Mouse (Mus musculus) hindbrain, embryonic 10.5 days (tissue): ENCODE measurements around the gene Inafm1. TPM values are rescaled to one million over a fixed set of nuclear protein-coding genes. Genes with fewer than 3 reads are reported as not detected.
"Not testable (repeated sequence)": the region's sequence is repeated elsewhere in the genome, so short reads cannot be mapped to it uniquely, and the experiment has no call there.

Source experiments
- DNase-seq: peaks from one replicate; pipeline ENCODE4 v3.0.0-alpha.2; 2017; ENCODE audit warnings: low spot score
- H3K27ac ChIP-seq: fragments of 300-500 bp; sonication (generic); 2 replicates; pipeline ENCODE4 v1.5.1; 2016; ENCODE audit warnings: mild to moderate bottlenecking, moderate library complexity
- H3K27me3 ChIP-seq: fragments of 300-500 bp; sonication (generic); 2 replicates; pipeline ENCODE4 v1.6.1; 2016; ENCODE audit warnings: mild to moderate bottlenecking; ENCODE audit not compliant: poor library complexity, insufficient read depth, severe bottlenecking
- H3K36me3 ChIP-seq: fragments of 300-500 bp; sonication (generic); 2 replicates; pipeline ENCODE4 v1.6.1; 2016; ENCODE audit warnings: mild to moderate bottlenecking, moderate library complexity
- H3K4me1 ChIP-seq: fragments of 300-500 bp; sonication (generic); replicated peaks from 2 replicates; pipeline ENCODE4 v1.6.1; 2016; ENCODE audit warnings: mild to moderate bottlenecking
- H3K4me3 ChIP-seq: fragments of 300-500 bp; sonication (generic); 2 replicates; pipeline ENCODE4 v1.5.1; 2016; ENCODE audit warnings: mild to moderate bottlenecking, moderate library complexity
- H3K9me3 ChIP-seq: fragments of 300-500 bp; sonication (generic); 2 replicates; pipeline ENCODE4 v1.6.1; 2016; ENCODE audit warnings: mild to moderate bottlenecking, moderate library complexity
- WGBS: fragments of 180-500 bp; shearing (Covaris S2); methylation state at CpG from one replicate; pipeline ENCODE4 v1.1.7; 2016; 5-methylcytosine and 5-hydroxymethylcytosine counted together
- polyA plus RNA-seq: library from polyadenylated mRNA; unstranded; fragments of >200 nt; fragmentation: Nextera tagmentation; extraction: Ambion mirVana; gene quantifications from 2 replicates; pipeline ENCODE4 v1.2.1, GENCODE M21; 2016

Gene Inafm1
- polyA plus RNA-seq, 1 experiment from 2014 or later, result 13.0 TPM

DNA sequence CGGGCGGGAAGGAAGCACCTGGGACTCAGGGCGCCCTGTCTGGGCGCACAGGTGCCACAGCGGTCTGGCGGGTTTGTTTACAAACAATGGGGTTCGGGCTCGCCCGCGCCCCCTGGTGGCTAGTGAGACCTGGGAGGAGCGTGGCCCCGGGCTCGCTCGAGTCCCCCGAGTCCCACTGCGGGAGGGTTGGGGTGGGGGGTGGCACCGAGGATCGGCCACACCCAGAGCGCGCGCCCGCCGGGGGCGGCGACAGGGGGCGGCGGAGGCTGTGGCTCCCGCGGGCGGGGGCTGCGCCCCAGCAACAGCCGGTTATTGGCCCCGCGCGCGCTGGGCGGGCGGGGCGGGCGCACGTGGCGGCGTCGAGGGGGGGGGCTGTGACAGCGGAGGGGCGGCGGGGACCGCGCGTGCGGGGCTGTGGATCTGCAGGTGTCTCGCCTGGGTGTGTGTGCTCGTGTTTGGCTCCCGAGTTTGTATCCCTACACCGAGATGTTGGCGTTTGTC lies 36.7 kb upstream of the Inafm1 start:
- H3K27ac ChIP-seq, result peak overlapping the region; percentile 100
- H3K4me3 ChIP-seq, result peak overlapping the region; percentile 95
- WGBS, result under 1% methylated on average over 55 of the region's 56 CpGs
- no peaks in the 10 kb centered on the region for H3K27me3 ChIP-seq
- peaks cover 65% of the 10 kb centered on the region for H3K4me1 ChIP-seq
- no peaks in the 10 kb centered on the region for H3K36me3 ChIP-seq
- DNase-seq, result peak; percentile 77
- H3K9me3 ChIP-seq, result no peaks in the 10 kb centered on the region

DNA sequence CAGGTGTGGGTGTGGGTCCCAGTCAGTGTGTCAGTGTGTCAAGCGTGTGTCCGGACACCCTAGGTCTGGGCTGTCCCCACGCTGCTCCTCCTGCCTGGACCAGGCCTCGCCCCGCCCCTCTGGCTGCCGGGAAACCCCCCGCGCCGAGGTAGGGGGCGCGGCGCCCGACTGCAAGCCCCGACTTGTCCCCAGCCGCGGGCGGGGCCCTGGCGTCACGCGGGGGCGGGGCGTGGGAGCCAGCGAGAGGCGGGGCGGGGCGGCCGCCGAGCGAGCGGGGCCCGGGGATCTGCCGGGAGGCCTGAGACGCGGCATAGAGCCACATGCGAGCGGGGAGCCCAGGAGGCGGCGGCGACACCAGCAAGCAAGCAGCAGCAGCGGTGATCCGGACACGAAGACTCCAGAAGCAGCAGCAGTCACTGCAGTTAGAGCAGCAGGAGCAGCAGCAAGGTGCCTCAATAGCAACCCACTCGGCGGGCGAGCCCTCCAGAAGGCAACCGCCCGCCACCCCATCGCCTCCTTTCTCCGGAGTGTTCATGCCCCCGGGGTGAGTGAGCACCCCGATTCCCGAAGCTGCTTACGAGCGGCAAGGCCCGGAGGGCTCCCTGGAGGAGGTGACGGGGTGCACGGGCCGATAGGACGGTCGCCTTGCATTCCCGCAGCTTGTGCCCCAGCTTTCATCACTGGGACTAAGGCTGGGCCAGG lies 36.1 kb upstream of the Inafm1 start:
- Histone ChIP-seq H3K4me3 (peak overlapping the region; percentile 95), H3K27ac (peak overlapping the region; percentile 100), H3K4me1 (peaks cover 61% of the 10 kb centered on the region), H3K27me3 (no peaks in the 10 kb centered on the region), H3K9me3 (no peaks in the 10 kb centered on the region), H3K36me3 (no peaks in the 10 kb centered on the region)
- WGBS, result 1% methylated on average over 61 of the region's 61 CpGs
- peak; percentile 71 for DNase-seq

DNA sequence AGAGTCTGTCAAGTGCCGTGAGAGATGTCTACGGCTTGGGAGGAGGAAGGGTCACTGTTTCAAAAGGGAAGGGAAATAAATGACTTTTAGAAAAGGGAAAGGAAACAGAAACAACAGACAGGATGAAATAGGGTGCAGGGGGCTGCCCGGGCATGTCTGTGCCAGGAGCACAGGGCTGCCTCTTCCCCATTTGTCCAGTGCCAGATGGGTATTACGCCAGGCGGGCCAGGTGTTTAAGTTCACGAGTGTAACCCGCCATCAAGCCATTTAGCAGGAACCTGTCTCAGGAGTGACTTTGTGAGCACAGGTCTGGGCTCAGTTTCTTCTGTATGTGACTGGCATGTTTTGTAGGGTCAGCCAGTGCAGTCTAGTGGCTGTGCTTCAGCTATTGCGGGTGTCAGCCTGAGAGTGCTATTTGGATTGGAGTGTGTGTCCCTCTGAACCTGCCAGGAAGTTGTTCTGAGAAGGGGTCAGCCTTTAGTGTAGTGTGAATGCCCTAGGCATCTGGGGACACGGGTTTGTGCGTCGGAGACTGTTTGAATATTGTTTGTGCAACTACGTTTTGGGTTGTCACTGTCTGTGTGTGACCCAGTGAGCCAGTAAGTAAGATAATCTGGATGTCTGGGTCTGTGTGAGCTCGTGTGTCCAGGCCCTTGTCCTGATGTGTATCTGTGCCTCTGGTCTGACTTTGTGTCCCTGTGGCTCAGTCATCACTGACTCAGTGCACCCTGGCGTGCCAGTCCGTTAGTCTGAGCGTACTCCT lies 35.3 kb upstream of the Inafm1 start:
- peak overlapping the region; percentile 100 for H3K27ac ChIP-seq
- DNase-seq, result no peak
- no peaks in the 10 kb centered on the region for H3K27me3 ChIP-seq
- 42% methylated on average over 16 of the region's 16 CpGs for WGBS
- H3K4me1 ChIP-seq, result peaks cover 54% of the 10 kb centered on the region
- H3K9me3 ChIP-seq, result no peaks in the 10 kb centered on the region
- H3K4me3 ChIP-seq, result peak overlapping the region; percentile 95
- H3K36me3 ChIP-seq, result no peaks in the 10 kb centered on the region

DNA sequence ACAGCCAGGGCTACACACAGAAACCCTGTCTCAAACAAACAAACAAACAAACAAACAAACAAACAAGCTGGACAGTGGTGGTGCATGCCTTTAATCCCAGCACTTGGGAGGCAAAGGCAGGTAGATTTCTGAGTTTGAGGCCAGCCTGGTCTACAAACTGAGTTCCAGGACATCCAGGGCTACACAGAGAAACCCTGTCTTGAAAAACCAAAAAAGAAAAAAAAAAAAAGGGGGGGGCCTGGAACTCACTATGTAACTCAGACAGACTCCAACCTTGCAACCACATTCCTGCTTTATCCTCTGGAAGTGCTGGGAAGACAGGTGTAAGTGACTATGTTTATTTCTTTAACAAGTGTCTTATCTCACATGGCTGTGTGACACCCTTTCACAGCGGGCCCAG lies 34.7 kb upstream of the Inafm1 start, which contains the start of gene Bbc3:
Gene Bbc3, plus strand, starts transcription at position 301 of the 400 bp plus-strand sequence.
- Histone ChIP-seq H3K4me1 (peaks cover 48% of the 10 kb centered on the region), H3K4me3 (peak within 1 kb of the TSS; percentile 95), H3K27ac (peak within 1 kb of the TSS; percentile 100)
- H3K36me3 ChIP-seq, H3K27me3 ChIP-seq, DNase-seq, H3K9me3 ChIP-seq: not testable (repeated sequence)
- WGBS, result 64% methylated on average over 1 of the region's 1 CpGs

DNA sequence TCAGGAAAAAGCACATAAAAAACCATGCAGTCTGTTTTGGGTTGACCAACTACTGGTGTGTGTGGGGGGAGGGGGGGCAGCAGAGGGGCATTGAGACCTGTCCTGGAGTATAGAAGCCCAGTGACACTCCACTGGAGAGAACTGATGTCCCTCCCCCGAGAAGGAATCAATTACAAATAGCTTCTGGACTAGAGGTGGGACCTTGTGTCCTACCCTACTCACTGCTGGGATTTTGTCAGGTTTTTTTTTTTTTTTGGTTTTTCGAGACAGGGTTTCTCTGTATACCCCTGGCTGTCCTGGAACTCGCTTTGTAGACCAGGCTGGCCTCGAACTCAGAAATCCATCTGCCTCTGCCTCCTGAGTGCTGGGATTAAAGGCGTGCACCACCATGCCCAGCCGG lies 33.7 kb upstream of the Inafm1 start:
- 83% methylated on average over 6 of the region's 6 CpGs for WGBS
- H3K9me3 ChIP-seq, DNase-seq, H3K36me3 ChIP-seq, H3K27ac ChIP-seq, H3K27me3 ChIP-seq, H3K4me3 ChIP-seq: not testable (repeated sequence)
- H3K4me1 ChIP-seq, result peaks cover 38% of the 10 kb centered on the region

DNA sequence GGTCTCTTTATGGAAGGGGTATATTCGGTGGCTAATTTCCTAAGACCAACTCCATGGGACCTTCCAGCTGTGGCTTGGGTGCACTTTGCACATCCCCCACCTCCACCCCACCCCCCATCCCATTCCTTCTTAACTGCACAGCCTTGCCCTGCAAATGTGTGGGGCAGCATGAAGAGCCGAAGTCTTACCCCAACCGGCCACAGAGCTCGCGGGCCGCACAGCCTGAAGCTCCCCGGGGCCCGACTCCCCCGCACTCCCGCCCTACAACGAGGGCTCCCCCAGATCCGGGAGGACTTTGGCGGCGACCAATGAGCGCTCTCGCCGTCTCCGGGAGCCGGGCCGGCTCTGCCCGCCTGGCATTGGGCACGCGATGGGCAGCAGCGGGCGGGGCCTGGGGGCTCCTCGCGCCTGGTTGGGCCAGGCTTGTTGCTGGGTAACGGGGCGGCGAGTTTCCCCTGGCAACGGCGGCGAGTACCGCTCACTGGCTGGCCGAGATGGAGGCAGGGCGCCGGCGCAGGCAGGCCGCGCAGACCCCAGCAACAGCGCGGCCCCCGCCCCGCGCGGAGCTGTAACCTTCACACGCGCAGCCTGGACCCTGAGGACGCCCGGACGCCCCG lies 26.1 kb upstream of the Inafm1 start:
- Histone ChIP-seq H3K4me3 (peak overlapping the region; percentile 60), H3K4me1 (peaks cover 46% of the 10 kb centered on the region), H3K27ac (peak overlapping the region; percentile 86), H3K27me3 (peaks cover 12% of the 10 kb centered on the region), H3K36me3 (no peaks in the 10 kb centered on the region), H3K9me3 (no peaks in the 10 kb centered on the region)
- DNase-seq, result peak; percentile 95
- WGBS, result 1% methylated on average over 52 of the region's 52 CpGs

DNA sequence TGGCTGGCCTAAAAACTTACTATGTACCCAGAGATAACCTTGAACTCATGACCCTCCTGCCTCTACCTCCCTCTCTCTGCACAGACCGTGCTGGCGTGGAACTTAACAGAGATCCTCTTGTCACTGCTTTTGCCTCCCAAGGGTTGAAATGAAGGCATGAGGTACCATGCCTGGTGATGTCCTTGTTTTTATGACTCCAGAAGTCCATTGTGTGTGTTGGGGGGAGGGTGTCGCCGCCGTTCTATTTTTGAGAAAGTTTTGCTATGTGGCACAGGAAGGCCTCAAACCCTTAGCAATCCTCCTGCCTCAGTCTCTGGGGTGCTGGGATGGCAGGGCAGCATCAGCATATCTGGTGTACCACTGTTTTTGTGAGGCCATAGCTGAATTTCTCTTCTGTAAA lies 25.5 kb upstream of the Inafm1 start:
- H3K9me3 ChIP-seq, result no peaks in the 10 kb centered on the region
- peak overlapping the region; percentile 86 for H3K27ac ChIP-seq
- H3K4me1 ChIP-seq, result peaks cover 46% of the 10 kb centered on the region
- peaks cover 12% of the 10 kb centered on the region for H3K27me3 ChIP-seq
- H3K4me3 ChIP-seq, result peak overlapping the region; percentile 60
- WGBS, result 79% methylated on average over 5 of the region's 5 CpGs
- H3K36me3 ChIP-seq, result no peaks in the 10 kb centered on the region
- no peak for DNase-seq

DNA sequence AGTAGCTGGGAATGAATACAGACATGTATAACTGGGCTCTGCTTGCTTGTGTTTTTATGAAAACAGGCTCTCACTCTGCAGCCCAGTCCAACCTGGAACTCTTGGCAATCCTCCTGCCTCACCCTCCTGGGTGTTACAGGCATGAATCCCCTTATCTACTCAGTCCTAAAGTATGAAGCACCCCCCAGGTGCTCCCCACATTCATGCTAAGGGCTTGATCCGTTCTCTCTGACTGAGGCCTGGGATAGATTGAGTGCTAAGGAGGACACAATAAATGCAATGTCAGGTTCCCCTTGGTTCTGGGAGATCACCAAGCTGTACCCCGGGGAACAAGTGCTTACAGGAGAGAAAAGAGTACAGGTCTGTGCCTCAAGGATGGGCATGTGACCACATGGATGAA lies 24.2 kb upstream of the Inafm1 start:
- 74% methylated on average over 2 of the region's 2 CpGs for WGBS
- Histone ChIP-seq H3K27ac (no peak overlapping the region; the same call in 1 of the 2 replicates), H3K36me3 (no peaks in the 10 kb centered on the region), H3K4me3 (peak overlapping the region; percentile 53; the same call in 1 of the 2 replicates), H3K9me3 (no peaks in the 10 kb centered on the region), H3K4me1 (peaks cover 46% of the 10 kb centered on the region), H3K27me3 (peaks cover 12% of the 10 kb centered on the region)
- DNase-seq, result no peak

DNA sequence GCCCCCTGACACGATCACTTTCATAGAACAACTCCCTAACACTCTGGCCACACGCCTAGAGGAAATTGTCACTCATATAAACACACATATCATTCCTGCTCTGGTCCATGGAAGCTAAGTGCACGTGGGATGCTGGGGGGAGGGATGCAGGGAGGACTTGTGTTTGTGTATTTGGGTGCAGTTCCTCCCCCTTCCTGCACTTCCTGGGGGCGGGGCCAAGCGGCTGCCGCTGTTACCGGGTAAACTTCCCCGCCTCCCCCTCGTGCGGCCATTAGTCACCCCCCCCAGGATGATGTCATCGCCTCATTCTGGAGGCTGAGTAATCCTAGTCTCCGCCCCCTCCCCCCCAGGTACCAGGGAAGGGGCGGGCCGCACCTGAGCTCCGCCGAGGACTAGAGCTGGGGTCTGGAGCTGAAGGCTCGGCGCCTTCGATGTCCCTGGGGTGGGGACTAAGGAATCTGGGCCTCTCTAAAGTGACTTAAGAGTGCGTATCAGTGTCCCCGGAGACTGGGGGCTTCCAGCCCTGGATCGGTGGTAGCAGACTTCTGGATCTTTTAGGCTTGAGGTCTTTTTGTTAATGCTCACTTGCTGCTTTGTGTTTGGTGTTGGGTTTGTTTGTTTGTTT lies 23.5 kb upstream of the Inafm1 start:
- 1% methylated on average over 22 of the region's 22 CpGs for WGBS
- H3K4me1 ChIP-seq, result peaks cover 46% of the 10 kb centered on the region
- peak; percentile 81 for DNase-seq

DNA sequence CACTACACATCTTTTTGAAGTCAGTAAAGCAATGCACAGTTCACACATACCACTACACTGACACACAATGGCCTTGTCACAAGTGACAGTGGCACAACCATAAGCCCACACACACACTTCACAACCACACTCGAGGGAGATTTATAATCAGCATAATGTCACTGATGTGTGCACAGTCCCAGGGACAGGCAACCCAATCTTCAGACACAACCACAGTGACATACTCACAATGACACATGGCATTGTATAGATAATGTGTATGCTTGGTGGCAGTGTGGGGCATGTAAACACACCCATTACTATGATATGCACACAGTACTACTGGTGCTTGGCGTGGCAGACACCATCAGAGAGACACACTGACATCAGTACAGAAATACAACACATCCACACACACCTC lies 22.7 kb upstream of the Inafm1 start:
- WGBS, result 36% methylated on average over 2 of the region's 2 CpGs
- Histone ChIP-seq H3K4me1 (peaks cover 46% of the 10 kb centered on the region), H3K27ac (no peak overlapping the region), H3K9me3 (no peaks in the 10 kb centered on the region), H3K27me3 (peaks cover 12% of the 10 kb centered on the region), H3K4me3 (peak overlapping the region; percentile 53), H3K36me3 (no peaks in the 10 kb centered on the region)
- DNase-seq, result no peak

More for the DNA sequence above, 23.5 kb upstream of the Inafm1 start:
- Histone ChIP-seq H3K27ac (peak overlapping the region; percentile 83), H3K4me3 (peak overlapping the region; percentile 53), H3K27me3 (peaks cover 12% of the 10 kb centered on the region), H3K36me3 (no peaks in the 10 kb centered on the region), H3K9me3 (no peaks in the 10 kb centered on the region)

DNA sequence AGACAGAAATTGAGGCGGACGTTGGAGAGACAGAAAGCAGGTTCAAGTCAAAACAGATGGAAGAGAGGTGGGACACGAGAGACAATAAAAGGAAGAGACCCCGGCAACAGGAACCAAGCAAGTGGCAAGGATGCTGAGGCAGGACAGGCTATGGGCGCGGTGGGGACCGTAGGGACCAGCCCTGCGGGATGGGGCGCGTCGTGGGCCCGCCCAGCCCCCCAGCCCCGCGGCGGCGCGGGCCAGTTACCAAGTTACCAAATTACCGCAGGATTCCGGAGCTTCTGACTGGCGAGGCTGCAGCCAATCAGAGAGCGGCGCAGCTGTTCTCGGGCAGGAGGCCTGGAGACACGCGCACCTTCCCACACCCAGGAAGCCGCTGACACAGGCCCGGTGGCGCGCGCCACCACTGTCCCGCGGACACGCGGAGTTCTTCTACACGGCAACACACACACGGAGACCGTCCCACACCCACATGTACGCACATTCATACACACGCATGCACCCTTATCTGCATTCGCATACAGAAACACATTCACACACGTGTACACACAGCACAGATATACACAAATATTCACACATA lies 22.0 kb upstream of the Inafm1 start:
- no peaks in the 10 kb centered on the region for H3K36me3 ChIP-seq
- peak overlapping the region; percentile 61 for H3K4me3 ChIP-seq
- peak overlapping the region; percentile 90 for H3K27ac ChIP-seq
- no peaks in the 10 kb centered on the region for H3K9me3 ChIP-seq
- DNase-seq, result peak; percentile 79
- WGBS, result 2% methylated on average over 41 of the region's 41 CpGs
- peaks cover 46% of the 10 kb centered on the region for H3K4me1 ChIP-seq
- peaks cover 12% of the 10 kb centered on the region for H3K27me3 ChIP-seq

DNA sequence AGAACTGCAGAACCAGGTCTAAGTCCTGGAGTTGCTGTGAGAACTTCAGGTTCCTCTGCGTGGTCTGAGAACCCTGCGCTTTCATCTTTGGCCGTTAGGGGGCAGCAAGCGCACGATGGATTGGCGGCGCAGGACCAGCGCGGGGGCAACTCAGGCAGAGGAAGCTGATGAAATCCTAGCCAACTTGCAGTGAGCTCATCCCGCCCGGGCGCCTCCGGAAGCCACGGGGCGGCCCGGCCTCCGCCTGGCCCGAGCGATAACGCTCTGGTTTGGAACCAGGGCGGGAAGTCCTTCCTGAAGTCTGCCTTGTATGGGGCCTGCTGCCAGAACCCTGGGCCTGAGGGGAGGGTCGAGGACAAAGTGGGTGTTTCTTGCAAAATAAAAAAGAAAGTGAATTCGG lies 21.4 kb upstream of the Inafm1 start:
- H3K36me3 ChIP-seq, result no peaks in the 10 kb centered on the region
- peak; percentile 95 for DNase-seq
- peaks cover 41% of the 10 kb centered on the region for H3K4me1 ChIP-seq
- peak overlapping the region; percentile 90 for H3K27ac ChIP-seq
- H3K4me3 ChIP-seq, result peak overlapping the region; percentile 61
- H3K9me3 ChIP-seq, result no peaks in the 10 kb centered on the region
- H3K27me3 ChIP-seq, result peaks cover 12% of the 10 kb centered on the region
- under 1% methylated on average over 23 of the region's 23 CpGs for WGBS
